17 mouse cellular contexts compared by ENCODE assay signal in genomic region chr19:18593722-18594121, GRCm38 (mm10). TPM values are rescaled to one million over a fixed set of nuclear protein-coding genes. Genes with fewer than 3 reads are reported as not detected.
A peak's percentile ranks its signal among the peaks of the same experiment; 100 is the strongest.
DNase-seq lines count a peak whose midpoint lies in the region; ATAC-seq lines count a peak whose summit lies in the region.
"Had no signal": no experiment of that assay in that cellular context is flagged by ENCODE, and none has a peak within 500 bp of the region (broad histone marks: within the 10 kb centered on the region; RNA-seq: fewer than 3 reads in every experiment).

No protein-coding gene starts in this region.

- peak; percentile 23 for DNase-seq in kidney, adult 11 months
- no peak for DNase-seq in kidney, adult 8-10 months
- peak; percentile 59 for DNase-seq in left cerebral cortex, postnatal 4 days
- no peak for DNase-seq in left cerebral cortex, postnatal 14 days (ENCODE audit: low spot score in 2 of 2)
- peak; percentile 44 for DNase-seq in kidney, postnatal 14 days
- DNase-seq in layer of hippocampus, adult 9-11 months = peak; percentile 42
- DNase-seq in urinary bladder, postnatal 14 days (ENCODE audit: low spot score) = no peak
- DNase-seq: adrenal gland, postnatal 36 days; B cell, adult 2 months; cerebellum, adult 11-12 months; cerebellum, postnatal 36 days; heart, postnatal 14 days; liver, embryonic 13.5 days; right cerebral cortex, postnatal 4 days had no signal

- intact Hi-C loops in left cerebral cortex, postnatal 4 days (cut with DNase I) = no loop called here
- intact Hi-C loops in left cerebral cortex, postnatal 14 days (cut with DNase I) = no loop called here

- ATAC-seq in megakaryocyte, adult 5-6 weeks (ENCODE audit: poor library complexity, severe bottlenecking) = no peak
- ATAC-seq: intestine, embryonic 16.5 days; midbrain, embryonic 16.5 days had no signal

RNA-seq across cellular contexts. Expression of gene Ostf1, which starts 37.9 kb away (rescaled TPM):
- 10 to 100 TPM; 19.3 to 21.1 TPM for total RNA-seq in left cerebral cortex, postnatal 4 days (2021)
- total RNA-seq in left cerebral cortex, postnatal 14 days (2021) = 10 to 100 TPM; 18.6 to 22.8 TPM
- total RNA-seq in megakaryocyte, adult 5-6 weeks (2015) = 384 and 411 TPM in 2 replicates
- total RNA-seq in megakaryocyte, adult 5-6 weeks (2017) = 378 and 396 TPM in 2 replicates

RNA-seq across cellular contexts. Expression of gene Nmrk1, which starts 38.0 kb away (rescaled TPM):
- 1 to 10 TPM; 3.2 to 5.1 TPM for total RNA-seq in left cerebral cortex, postnatal 4 days (2021)
- 1 to 10 TPM; 3.8 to 5.3 TPM for total RNA-seq in left cerebral cortex, postnatal 14 days (2021)
- 6.1 and 13.0 TPM in 2 replicates for total RNA-seq in megakaryocyte, adult 5-6 weeks (2015)
- total RNA-seq in megakaryocyte, adult 5-6 weeks (2017) = 3.7 and 4.6 TPM in 2 replicates

Comparison
In these comparisons a context has a peak if more than half of its experiments do, and no peak if none do; other contexts are left out.
1. DNase-seq: peak in kidney, adult 11 months (single experiment), left cerebral cortex, postnatal 4 days (single experiment), kidney, postnatal 14 days (single experiment) and layer of hippocampus, adult 9-11 months (single experiment); none in kidney, adult 8-10 months (0 of 2), left cerebral cortex, postnatal 14 days (0 of 2) and urinary bladder, postnatal 14 days (single experiment).
2. RNA of gene Ostf1, which starts 37.9 kb away (total RNA-seq): 378 to 411 TPM in megakaryocyte, adult 5-6 weeks; 18.6 to 22.8 TPM in left cerebral cortex, postnatal 14 days and 19.3 to 21.1 TPM in left cerebral cortex, postnatal 4 days; every median in the first group is over 10 times any median in the second.